Mouse (Mus musculus): ENCODE measurements around the gene Syngr2. TPM values are rescaled to one million over a fixed set of nuclear protein-coding genes. Genes with fewer than 3 reads are reported as not detected.

Syngr2 gene
- polyA plus RNA-seq, 1 experiment from 2014 or later, result 29.6 TPM

- 96% methylated on average over 10 of the region's 10 CpGs for WGBS
- ATAC-seq (ENCODE audit: insufficient number of reproducible peaks, insufficient read depth, low FRiP score, low TSS enrichment), result no peak
- peaks cover 10% of the 10 kb centered on the region; the same call in 1 of the 2 replicates for H3K4me1 ChIP-seq
- no peak overlapping the region for H3K27ac ChIP-seq
- H3K9ac ChIP-seq, result no peak overlapping the region
- no peak overlapping the region for H3K4me3 ChIP-seq
- H3K4me2 ChIP-seq (replicated peaks), result no peak overlapping the region
- peaks cover 40% of the 10 kb centered on the region for H3K27me3 ChIP-seq
- H3K9me3 ChIP-seq, result no peaks in the 10 kb centered on the region
- H3K36me3 ChIP-seq, result peaks cover 54% of the 10 kb centered on the region
These were observed 48.0 kb downstream of the Syngr2 start for GRCm38 (mm10) chr11:117857462-117857861.

- ATAC-seq (ENCODE audit: insufficient number of reproducible peaks, insufficient read depth, low FRiP score, low TSS enrichment), result no peak
- WGBS, result 70% methylated on average over 3 of the region's 3 CpGs
- no peak overlapping the region for H3K4me2 ChIP-seq (replicated peaks)
- no peak overlapping the region for H3K4me3 ChIP-seq
- peaks cover 10% of the 10 kb centered on the region; the same call in 1 of the 2 replicates for H3K4me1 ChIP-seq
- H3K9ac ChIP-seq, result no peak overlapping the region
- H3K36me3 ChIP-seq, result peaks cover 45% of the 10 kb centered on the region
- H3K27ac ChIP-seq, result no peak overlapping the region
- peaks cover 42% of the 10 kb centered on the region for H3K27me3 ChIP-seq
- no peaks in the 10 kb centered on the region for H3K9me3 ChIP-seq
These were observed 48.9 kb downstream of the Syngr2 start for GRCm38 (mm10) chr11:117858392-117858791.

GRCm38 (mm10) chr11:117860601-117861000 is 51.1 kb downstream of the Syngr2 start, which contains the start of gene Tmem235:
Gene Tmem235 (plus strand): TSS chr11:117860752.
- Histone ChIP-seq H3K27me3 (peaks cover 42% of the 10 kb centered on the region), H3K4me1 (peaks cover 10% of the 10 kb centered on the region; the same call in 1 of the 2 replicates), H3K4me3 (no peak within 1 kb of the TSS), H3K9me3 (no peaks in the 10 kb centered on the region), H3K9ac (no peak within 1 kb of the TSS), H3K4me2 (replicated peaks) (peak within 1 kb of the TSS; percentile 23), H3K36me3 (peaks cover 26% of the 10 kb centered on the region), H3K27ac (no peak within 1 kb of the TSS)
- no peak for ATAC-seq (ENCODE audit: insufficient number of reproducible peaks, insufficient read depth, low FRiP score, low TSS enrichment)
- 3% methylated on average over 23 of the region's 23 CpGs for WGBS

- Histone ChIP-seq H3K9ac (no peak overlapping the region), H3K27me3 (peaks cover 42% of the 10 kb centered on the region), H3K36me3 (0 out of 2 replicates have a peak, but pooled peaks cover 4% of the 10 kb centered on the region), H3K4me1 (peaks cover 16% of the 10 kb centered on the region; the same call in 1 of the 2 replicates), H3K27ac (no peak overlapping the region), H3K9me3 (no peaks in the 10 kb centered on the region), H3K4me2 (replicated peaks) (no peak overlapping the region), H3K4me3 (no peak overlapping the region)
- WGBS, result 25% methylated on average over 11 of the region's 11 CpGs
- ATAC-seq (ENCODE audit: insufficient number of reproducible peaks, insufficient read depth, low FRiP score, low TSS enrichment), result no peak
These were observed 53.8 kb downstream of the Syngr2 start for GRCm38 (mm10) chr11:117863174-117863856.

Other genes starting within 250 kb of the Syngr2 start
- gene Tnrc6c, start 155.4 kb upstream of the Syngr2 start, polyA plus RNA-seq (2016; fragmentation: Nextera tagmentation; extraction: Ambion mirVana), result 23.9 and 26.1 TPM in 2 replicates
- gene Tmc8, start 27.6 kb upstream of the Syngr2 start, polyA plus RNA-seq (2016; fragmentation: Nextera tagmentation; extraction: Ambion mirVana), result 1.3 TPM in 2 replicates
- 17.5 and 19.1 TPM in 2 replicates for gene Tmc6, start 27.5 kb upstream of the Syngr2 start, polyA plus RNA-seq (2016; fragmentation: Nextera tagmentation; extraction: Ambion mirVana)
- 0.26 TPM in 1 of 2 replicates, not detected in the other for gene 6030468B19Rik, start 12.0 kb upstream of the Syngr2 start, polyA plus RNA-seq (2016; fragmentation: Nextera tagmentation; extraction: Ambion mirVana)
- 0.54 and 1.3 TPM in 2 replicates for gene Gm20708, start within 50 bp of the Syngr2 start, polyA plus RNA-seq (2016; fragmentation: Nextera tagmentation; extraction: Ambion mirVana)
- gene Afmid, start 16.3 kb downstream of the Syngr2 start, polyA plus RNA-seq (2016; fragmentation: Nextera tagmentation; extraction: Ambion mirVana), result 4.3 and 4.9 TPM in 2 replicates
- gene Tk1, start 16.4 kb downstream of the Syngr2 start, polyA plus RNA-seq (2016; fragmentation: Nextera tagmentation; extraction: Ambion mirVana), result 117 and 129 TPM in 2 replicates
- 312 and 318 TPM in 2 replicates for gene Birc5, start 39.6 kb downstream of the Syngr2 start, polyA plus RNA-seq (2016; fragmentation: Nextera tagmentation; extraction: Ambion mirVana)
- gene Tmem235, start 51.1 kb downstream of the Syngr2 start, polyA plus RNA-seq (2016; fragmentation: Nextera tagmentation; extraction: Ambion mirVana), result not detected in 2 replicates
- gene Tha1, start 63.8 kb downstream of the Syngr2 start, polyA plus RNA-seq (2016; fragmentation: Nextera tagmentation; extraction: Ambion mirVana), result 2.5 and 2.8 TPM in 2 replicates
- gene Socs3, start 160.4 kb downstream of the Syngr2 start, polyA plus RNA-seq (2016; fragmentation: Nextera tagmentation; extraction: Ambion mirVana), result 18.4 and 19.3 TPM in 2 replicates
- gene Pgs1, start 176.6 kb downstream of the Syngr2 start, polyA plus RNA-seq (2016; fragmentation: Nextera tagmentation; extraction: Ambion mirVana), result 43.0 and 46.2 TPM in 2 replicates

Measured in embryonic facial prominence, embryonic 12.5 days (tissue).